Mouse (Mus musculus) layer of hippocampus, adult 18-20 months (tissue): ENCODE data around the gene Slc15a5. TPM values are rescaled to one million over a fixed set of nuclear protein-coding genes. Genes with fewer than 3 reads are reported as not detected.

ENCODE experiments used
- DNase-seq, 2 experiments: peaks; one replicate each; pipeline ENCODE4 v3.0.0; 2022; ENCODE audit warnings: low spot score in 2 of 2
- total RNA-seq, 2 experiments: library from RNA; stranded (reverse); gene quantifications; 2 replicates each; pipeline ENCODE4 v1.2.3; 2021

Slc15a5 gene
- total RNA-seq, 2 experiments from 2014 or later, result not detected

GRCm38 (mm10) chr6:138069921-138070320 lies 9.8 kb downstream of the Slc15a5 start:
- DNase-seq, result peak in 1 of 2 experiments; percentile 23

- no peak for DNase-seq
Measured at GRCm38 (mm10) chr6:138055572-138055971, 24.1 kb downstream of the Slc15a5 start.

- no peak for DNase-seq
Measured at GRCm38 (mm10) chr6:138054956-138055355, 24.8 kb downstream of the Slc15a5 start.

- DNase-seq, result peak in 1 of 2 experiments; percentile 9
Measured at GRCm38 (mm10) chr6:138054166-138054565, 25.6 kb downstream of the Slc15a5 start.

- no peak for DNase-seq
Measured at GRCm38 (mm10) chr6:138053686-138054085, 26.0 kb downstream of the Slc15a5 start.

- no peak for DNase-seq
Measured at GRCm38 (mm10) chr6:138045364-138045763, 34.4 kb downstream of the Slc15a5 start.

- no peak for DNase-seq
Measured at GRCm38 (mm10) chr6:138042891-138043290, 36.8 kb downstream of the Slc15a5 start.

- no peak for DNase-seq
Measured at GRCm38 (mm10) chr6:138041865-138042264, 37.9 kb downstream of the Slc15a5 start.

- no peak for DNase-seq
Measured at GRCm38 (mm10) chr6:138037587-138037986, 42.1 kb downstream of the Slc15a5 start.

GRCm38 (mm10) chr6:138036891-138037290 lies 42.8 kb downstream of the Slc15a5 start:
- DNase-seq, result no peak

- DNase-seq, result no peak
Measured at GRCm38 (mm10) chr6:138016898-138017297, 62.8 kb downstream of the Slc15a5 start.

- no peak for DNase-seq
Measured at GRCm38 (mm10) chr6:138014976-138015674, 64.6 kb downstream of the Slc15a5 start.

- no peak for DNase-seq
Measured at GRCm38 (mm10) chr6:138011955-138012354, 67.8 kb downstream of the Slc15a5 start.

GRCm38 (mm10) chr6:138007705-138008104 lies 72.0 kb downstream of the Slc15a5 start:
- DNase-seq, result no peak

GRCm38 (mm10) chr6:138006525-138007251 lies 73.0 kb downstream of the Slc15a5 start:
- DNase-seq, result no peak

- no peak for DNase-seq
Measured at GRCm38 (mm10) chr6:137989853-137990252, 89.9 kb downstream of the Slc15a5 start.

- DNase-seq, result no peak
Measured at GRCm38 (mm10) chr6:137985169-137985568, 94.5 kb downstream of the Slc15a5 start.

- no peak for DNase-seq
Measured at GRCm38 (mm10) chr6:137982195-137982737, 97.5 kb downstream of the Slc15a5 start.

- DNase-seq, result peak in 1 of 2 experiments; percentile 35
Measured at GRCm38 (mm10) chr6:137980905-137981696, 98.6 kb downstream of the Slc15a5 start.

- peak in 1 of 2 experiments; percentile 36 for DNase-seq
Measured at GRCm38 (mm10) chr6:137980413-137980812, 99.3 kb downstream of the Slc15a5 start.

- DNase-seq, result peak in 1 of 2 experiments; percentile 44
Measured at GRCm38 (mm10) chr6:137979802-137980201, 99.9 kb downstream of the Slc15a5 start.
